Mouse (Mus musculus) layer of hippocampus, postnatal 10 days (tissue): ENCODE measurements around the gene Gm12886. TPM values are rescaled to one million over a fixed set of nuclear protein-coding genes. Genes with fewer than 3 reads are reported as not detected.

Experiments used
- DNase-seq, 2 experiments: peaks; one replicate each; pipeline ENCODE4 v3.0.0; 2021; ENCODE audit warnings: low spot score in 2 of 2
- long read RNA-seq: library from polyadenylated mRNA; stranded (forward); transcript quantifications from one replicate; pipeline ENCODE4 v2.0.0, GENCODE M21; 2023
- total RNA-seq, 2 experiments: library from RNA; stranded (reverse); gene quantifications; 2 replicates each; pipeline ENCODE4 v1.2.3; 2021

Gene Gm12886
- not detected for total RNA-seq
- long read RNA-seq, result 0 reads

- no peak for DNase-seq
Measured at GRCm38 (mm10) chr4:121422999-121423398, at the start of gene Gm12886. TSS of gene Gm12886 (minus strand) at chr4:121423099.

Other genes starting within 250 kb of the Gm12886 start
- 10 to 100 TPM; 31.5 to 31.8 TPM for gene Rlf, start 208.0 kb downstream of the Gm12886 start, total RNA-seq
- gene Gm12888, start 98.2 kb downstream of the Gm12886 start, total RNA-seq, result not detected
- not detected for gene Gm12887, start 199.0 kb upstream of the Gm12886 start, total RNA-seq